Mouse (Mus musculus): Measurements from ENCODE around the gene Dusp3.
"Not testable (repeated sequence)": the region's sequence is repeated elsewhere in the genome, so short reads cannot be mapped to it uniquely, and the experiment has no call there.

Dusp3 gene

GRCm38 (mm10) chr11:102011510-102011909 is 24.7 kb upstream of the Dusp3 start:
- no peak for DNase-seq (ENCODE audit: inconsistent ontology term)

GRCm38 (mm10) chr11:102010140-102010539 is 23.3 kb upstream of the Dusp3 start:
- DNase-seq (ENCODE audit: inconsistent ontology term), result peak; percentile 19

- no peak for DNase-seq (ENCODE audit: inconsistent ontology term)
Measured at GRCm38 (mm10) chr11:102008954-102009637, 22.3 kb upstream of the Dusp3 start.

- no peak for DNase-seq (ENCODE audit: inconsistent ontology term)
Measured at GRCm38 (mm10) chr11:102008372-102008771, 21.6 kb upstream of the Dusp3 start.

GRCm38 (mm10) chr11:102006688-102007087 is 19.9 kb upstream of the Dusp3 start:
- no peak for DNase-seq (ENCODE audit: inconsistent ontology term)

- no peak for DNase-seq (ENCODE audit: inconsistent ontology term)
Measured at GRCm38 (mm10) chr11:102006271-102006670, 19.5 kb upstream of the Dusp3 start.

GRCm38 (mm10) chr11:102004251-102004650 is 17.4 kb upstream of the Dusp3 start:
- DNase-seq (ENCODE audit: inconsistent ontology term), result no peak

GRCm38 (mm10) chr11:101999466-101999865 is 12.7 kb upstream of the Dusp3 start:
- DNase-seq (ENCODE audit: inconsistent ontology term), result no peak

- peak; percentile 34 for DNase-seq (ENCODE audit: inconsistent ontology term)
Measured at GRCm38 (mm10) chr11:101998258-101998657, 11.4 kb upstream of the Dusp3 start.

GRCm38 (mm10) chr11:101995938-101996337 is 9.1 kb upstream of the Dusp3 start:
- DNase-seq (ENCODE audit: inconsistent ontology term), result no peak

GRCm38 (mm10) chr11:101994100-101994499 is 7.3 kb upstream of the Dusp3 start:
- DNase-seq (ENCODE audit: inconsistent ontology term), result no peak

- DNase-seq (ENCODE audit: inconsistent ontology term), result no peak
Measured at GRCm38 (mm10) chr11:101992411-101992810, 5.6 kb upstream of the Dusp3 start.

GRCm38 (mm10) chr11:101991813-101992212 is 5.0 kb upstream of the Dusp3 start:
- no peak for DNase-seq (ENCODE audit: inconsistent ontology term)

GRCm38 (mm10) chr11:101990244-101990643 is 3.4 kb upstream of the Dusp3 start:
- no peak for DNase-seq (ENCODE audit: inconsistent ontology term)

- peak; percentile 65 for DNase-seq (ENCODE audit: inconsistent ontology term)
Measured at GRCm38 (mm10) chr11:101985990-101986389, 823 bp downstream of the Dusp3 start.

- not testable (repeated sequence) for DNase-seq (ENCODE audit: inconsistent ontology term)
Measured at GRCm38 (mm10) chr11:101985450-101985849, 1.4 kb downstream of the Dusp3 start.

- DNase-seq (ENCODE audit: inconsistent ontology term), result peak; percentile 95
Measured at GRCm38 (mm10) chr11:101984054-101985025, 2.5 kb downstream of the Dusp3 start, which contains the start of gene Cfap97d1. Gene Cfap97d1, plus strand, starts transcription at chr11:101984279.

- DNase-seq (ENCODE audit: inconsistent ontology term), result no peak
Measured at GRCm38 (mm10) chr11:101983431-101983921, 3.3 kb downstream of the Dusp3 start.

- no peak for DNase-seq (ENCODE audit: inconsistent ontology term)
Measured at GRCm38 (mm10) chr11:101982981-101983411, 3.8 kb downstream of the Dusp3 start.

GRCm38 (mm10) chr11:101981850-101982249 is 5.0 kb downstream of the Dusp3 start:
- DNase-seq (ENCODE audit: inconsistent ontology term), result no peak

- DNase-seq (ENCODE audit: inconsistent ontology term), result no peak
Measured at GRCm38 (mm10) chr11:101980603-101981157, 6.1 kb downstream of the Dusp3 start.

- DNase-seq (ENCODE audit: inconsistent ontology term), result no peak
Measured at GRCm38 (mm10) chr11:101979140-101979539, 7.7 kb downstream of the Dusp3 start.
